Mouse (Mus musculus): ENCODE measurements around the gene Gm9970. TPM values are rescaled to one million over a fixed set of nuclear protein-coding genes. Genes with fewer than 3 reads are reported as not detected.
A peak's percentile ranks its signal among the peaks of the same experiment; 100 is the strongest.

The Gm9970 gene
- total RNA-seq (2021), result under 1 TPM in 1 of 2 experiments, not detected in 1; 0.97 TPM
- long read RNA-seq, experiment 1, result 0 reads
- long read RNA-seq, experiment 2, result 0 reads

DNA sequence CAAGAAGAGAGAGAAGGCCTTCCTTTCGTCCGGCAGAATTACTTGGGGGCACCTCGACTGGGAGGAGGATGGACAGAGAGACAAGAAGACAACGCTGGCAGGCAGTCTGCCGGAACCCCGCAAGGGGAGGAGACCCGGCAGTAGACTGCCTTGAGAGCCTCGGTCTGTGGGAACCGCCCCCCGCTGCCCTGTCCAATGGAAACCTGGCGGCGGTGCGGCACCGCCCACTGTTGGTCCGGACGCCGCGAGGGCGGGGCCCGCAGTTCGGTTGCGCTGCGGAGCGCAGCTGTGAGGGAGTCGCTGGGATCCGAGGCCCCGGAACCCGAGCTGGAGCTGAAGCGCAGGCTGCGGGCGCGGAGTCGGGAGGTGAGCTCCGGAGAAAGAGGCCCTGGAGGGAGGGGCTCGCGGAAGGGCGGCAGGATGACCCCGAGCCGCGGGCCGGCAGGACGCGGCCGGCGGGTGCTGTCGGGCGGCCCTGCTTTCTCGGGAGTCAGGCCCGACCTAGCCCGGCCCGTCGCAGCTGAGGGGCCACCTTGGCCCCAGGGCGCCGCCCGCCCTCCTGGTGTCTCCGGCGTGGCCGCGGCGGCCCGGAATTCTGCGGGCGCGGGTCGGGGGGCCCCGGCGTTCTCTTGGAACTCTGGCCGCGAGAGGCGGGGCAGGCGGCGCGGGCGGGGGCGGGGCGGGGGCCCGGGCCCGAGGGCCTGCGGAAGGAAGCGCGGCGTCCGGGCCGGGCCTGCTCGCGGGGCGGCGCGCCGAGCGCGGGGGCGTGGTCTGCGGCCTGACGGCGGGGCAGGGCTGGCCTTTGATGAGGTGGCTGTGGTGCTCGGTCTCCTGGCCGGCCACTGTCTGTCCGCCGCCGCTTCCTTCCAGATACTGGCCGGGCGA lies at the start of gene Gm9970, which contains the start of gene Nrbp1:
Gene Gm9970, minus strand, starts transcription at position 596 of the 885 bp plus-strand sequence.
Gene Nrbp1, plus strand, starts transcription at position 228 of the 885 bp plus-strand sequence.
- DNase-seq, result peak; percentile 98

DNA sequence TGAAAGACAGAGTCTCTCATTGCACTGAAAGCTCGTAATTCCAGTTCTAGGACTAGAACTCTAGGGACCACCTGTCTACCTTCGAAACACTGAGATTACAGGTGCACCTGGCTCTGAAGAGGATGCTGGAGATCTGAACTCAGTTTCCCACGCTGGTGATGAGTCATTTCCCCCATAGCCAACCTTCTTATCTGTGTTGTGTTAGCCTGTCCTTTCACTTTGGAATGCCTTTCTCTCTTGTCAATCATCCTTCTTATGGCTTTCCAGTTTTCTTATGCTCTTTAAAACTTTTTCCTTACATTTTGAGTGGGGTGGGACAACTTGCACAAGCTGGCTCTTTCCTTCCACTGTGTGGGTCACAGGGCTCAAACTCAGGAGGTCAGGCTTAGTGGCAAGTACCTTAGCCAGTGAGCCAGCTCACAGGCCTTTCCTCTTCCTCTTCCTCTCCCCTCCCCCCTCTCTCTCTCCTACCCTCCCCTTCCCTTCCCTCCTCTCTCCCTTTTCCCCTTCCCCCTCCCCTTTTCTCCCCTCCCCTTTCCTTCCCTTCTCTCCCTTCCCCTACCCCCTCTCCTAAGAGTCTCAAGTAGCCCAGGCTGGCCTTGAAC lies 48.7 kb upstream of the Gm9970 start:
- no peak for DNase-seq

- DNase-seq, result no peak
Measured at GRCm38 (mm10) chr5:31288655-31289054, 47.6 kb upstream of the Gm9970 start.

DNA sequence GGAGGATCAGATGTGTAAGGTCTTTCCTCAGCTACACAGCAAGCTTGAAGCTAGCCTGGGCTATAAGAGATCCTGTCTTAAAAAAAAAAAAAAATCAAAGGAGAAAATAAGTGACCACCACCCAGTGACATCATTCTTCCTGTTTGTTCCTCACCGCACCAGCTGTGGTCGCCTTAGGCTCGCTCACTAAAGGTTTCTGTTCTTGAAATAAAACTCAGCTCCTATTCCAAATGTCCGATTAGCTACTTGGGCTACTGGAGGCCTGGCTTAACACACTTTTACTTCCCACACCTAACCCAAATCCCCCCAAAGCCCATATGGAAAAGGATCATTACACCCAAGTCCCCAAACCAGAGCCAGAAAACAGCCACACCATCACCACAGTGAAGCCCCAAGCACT lies 47.2 kb upstream of the Gm9970 start:
- DNase-seq, result no peak

GRCm38 (mm10) chr5:31279245-31279988 lies 38.4 kb upstream of the Gm9970 start:
- DNase-seq, result no peak

GRCm38 (mm10) chr5:31273018-31273417 lies 32.0 kb upstream of the Gm9970 start:
- no peak for DNase-seq

GRCm38 (mm10) chr5:31267686-31268085 lies 26.7 kb upstream of the Gm9970 start:
- DNase-seq, result no peak

- no peak for DNase-seq
Measured at GRCm38 (mm10) chr5:31266101-31266500, 25.1 kb upstream of the Gm9970 start.

GRCm38 (mm10) chr5:31257616-31258015 lies 16.6 kb upstream of the Gm9970 start:
- DNase-seq, result no peak

- no peak for DNase-seq
Measured at GRCm38 (mm10) chr5:31255971-31256370, 14.9 kb upstream of the Gm9970 start.

GRCm38 (mm10) chr5:31255381-31255780 lies 14.3 kb upstream of the Gm9970 start:
- DNase-seq, result no peak

DNA sequence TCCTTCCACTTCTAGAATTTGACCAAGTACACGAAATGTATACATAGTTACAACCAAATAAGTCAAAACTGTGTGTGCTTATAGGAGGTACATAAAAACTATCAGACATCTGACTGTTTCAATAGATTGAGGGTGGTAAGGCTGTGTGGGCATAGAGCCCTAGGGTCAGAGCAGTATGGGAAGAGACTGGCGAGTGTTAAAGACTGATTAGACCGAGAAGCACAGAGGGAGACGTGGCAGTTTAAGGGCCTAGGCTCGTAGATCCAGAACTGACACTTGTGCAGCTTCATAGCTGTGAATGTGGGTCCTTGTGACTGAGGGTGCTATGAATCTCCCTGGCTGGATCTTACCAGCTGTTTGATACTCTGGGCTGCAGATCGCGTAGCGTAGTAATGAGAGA lies 13.9 kb upstream of the Gm9970 start:
- DNase-seq, result no peak

DNA sequence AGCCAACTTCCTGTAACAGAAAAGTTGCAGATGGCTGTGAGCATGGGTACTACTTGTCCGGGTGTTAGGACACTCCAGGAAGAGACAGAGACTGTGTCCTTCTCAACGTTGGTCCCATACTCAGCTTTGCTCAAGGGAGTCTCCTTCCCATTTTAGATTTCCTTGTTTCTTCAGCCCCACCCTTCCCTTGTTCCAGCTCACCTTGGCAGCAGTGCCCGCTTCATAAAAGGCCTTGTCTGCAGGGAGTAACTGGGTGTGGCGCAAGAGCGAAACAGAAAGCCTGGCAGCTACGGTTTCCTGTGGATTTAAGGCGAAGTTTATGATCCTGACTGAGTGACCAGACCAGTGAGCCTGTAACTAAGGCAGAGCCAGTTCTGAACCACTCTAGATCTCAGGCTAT lies 13.4 kb upstream of the Gm9970 start:
- DNase-seq, result peak; percentile 68

- DNase-seq, result no peak
Measured at GRCm38 (mm10) chr5:31253806-31254205, 12.8 kb upstream of the Gm9970 start.

DNA sequence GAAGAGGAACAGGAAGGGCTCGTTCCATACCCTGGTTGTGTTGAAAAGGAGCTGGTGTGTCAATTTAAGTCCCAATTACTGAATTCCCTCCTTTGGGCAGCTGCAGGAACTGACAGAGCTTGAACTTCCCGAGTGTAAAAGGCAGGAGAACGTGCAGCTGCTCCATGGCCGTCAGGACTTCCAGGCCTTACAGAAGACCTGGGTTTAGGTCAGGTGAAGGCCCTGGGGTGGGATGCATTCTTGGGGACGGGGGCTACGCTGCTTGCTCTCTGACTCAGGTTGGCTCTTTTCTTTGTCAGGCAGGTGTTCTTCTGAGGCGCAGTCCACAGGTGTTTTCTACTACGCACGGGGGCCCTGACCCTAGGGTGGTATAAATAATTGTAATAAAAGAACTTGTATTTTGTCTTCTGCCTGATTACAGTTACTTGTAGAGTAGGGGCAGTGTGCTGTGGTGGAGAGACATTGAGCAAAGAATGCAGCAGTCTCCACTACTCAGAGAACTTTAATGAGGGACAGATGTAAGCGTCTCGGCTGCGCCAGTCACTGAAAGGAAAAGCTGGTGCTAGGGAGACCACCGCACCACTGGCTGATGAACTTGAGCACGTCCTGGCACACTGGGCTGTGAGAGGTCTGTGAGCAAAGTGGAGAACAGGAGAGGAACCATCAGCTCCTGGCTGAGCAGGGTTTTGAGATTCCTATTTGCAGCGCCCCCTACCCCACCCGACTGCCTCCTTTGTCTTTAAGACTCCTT lies 11.9 kb upstream of the Gm9970 start:
- no peak for DNase-seq

DNA sequence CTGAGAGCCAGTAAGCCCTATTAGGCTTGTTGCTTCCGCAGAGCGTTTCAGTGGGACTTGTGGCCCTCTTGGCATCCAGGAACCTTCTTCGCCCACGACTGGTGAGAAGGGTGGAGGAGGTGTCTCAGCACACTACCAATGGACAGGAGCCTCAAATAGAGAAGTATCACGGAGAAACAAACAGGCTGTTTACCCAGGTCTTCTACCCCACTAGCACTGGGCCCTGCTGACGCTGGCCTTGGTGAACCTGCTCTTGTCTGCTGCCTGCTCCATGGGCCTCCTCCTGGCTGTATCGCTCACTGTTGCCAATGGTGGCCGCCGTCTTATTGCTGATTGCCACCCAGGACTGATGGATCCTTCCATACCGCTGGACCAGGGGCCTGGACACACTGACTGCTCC lies 11.1 kb upstream of the Gm9970 start:
- no peak for DNase-seq

DNA sequence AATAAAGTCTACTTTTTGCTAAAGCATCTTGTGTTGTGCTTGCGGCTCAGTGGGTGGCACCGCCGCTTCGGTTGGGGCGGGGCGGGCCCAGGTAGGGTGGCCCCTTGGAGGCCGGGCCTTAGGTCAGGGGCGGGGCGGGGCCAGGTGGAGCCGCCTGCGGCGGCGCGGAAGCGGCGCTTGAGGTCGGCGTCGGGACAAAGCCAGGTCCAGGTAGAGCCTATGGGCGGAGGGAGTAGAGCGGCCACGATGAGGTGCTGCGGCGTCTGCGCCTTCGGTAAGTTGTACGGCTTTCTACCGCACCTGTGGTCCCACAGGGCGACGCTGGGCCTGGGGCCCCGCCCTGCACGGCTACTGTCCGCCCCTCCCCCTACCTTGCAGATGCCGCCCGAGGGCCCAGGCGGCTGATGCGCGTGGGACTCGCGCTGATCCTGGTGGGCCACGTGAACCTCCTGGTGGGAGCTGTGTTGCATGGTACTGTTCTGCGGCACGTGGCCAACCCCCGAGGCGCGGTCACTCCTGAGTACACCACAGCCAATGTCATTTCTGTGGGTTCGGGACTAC lies 10.6 kb upstream of the Gm9970 start, which contains the start of gene Krtcap3:
Gene Krtcap3, plus strand, starts transcription at position 151 of the 561 bp plus-strand sequence.
- DNase-seq, result no peak

DNA sequence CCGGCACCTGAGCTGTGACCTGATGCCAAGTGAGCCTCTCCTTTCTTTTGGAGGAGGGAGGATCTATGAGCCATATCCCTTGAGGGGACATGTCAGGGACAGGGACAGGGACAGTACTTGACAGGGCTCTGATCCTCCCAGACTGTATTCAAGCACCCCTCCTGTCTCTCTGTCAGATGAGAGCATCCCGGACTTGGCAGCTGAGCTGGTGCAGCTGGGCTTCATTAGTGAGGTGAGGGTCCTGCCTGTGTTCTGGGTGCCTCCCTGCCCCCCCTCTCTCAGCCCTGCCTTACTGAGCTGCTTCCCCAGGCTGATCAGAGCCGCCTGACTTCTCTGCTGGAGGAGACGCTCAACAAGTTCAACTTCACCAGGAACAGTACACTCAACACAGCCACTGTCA lies 9.7 kb upstream of the Gm9970 start:
- no peak for DNase-seq

GRCm38 (mm10) chr5:31242191-31242590 lies 1.2 kb upstream of the Gm9970 start:
- DNase-seq, result no peak

DNA sequence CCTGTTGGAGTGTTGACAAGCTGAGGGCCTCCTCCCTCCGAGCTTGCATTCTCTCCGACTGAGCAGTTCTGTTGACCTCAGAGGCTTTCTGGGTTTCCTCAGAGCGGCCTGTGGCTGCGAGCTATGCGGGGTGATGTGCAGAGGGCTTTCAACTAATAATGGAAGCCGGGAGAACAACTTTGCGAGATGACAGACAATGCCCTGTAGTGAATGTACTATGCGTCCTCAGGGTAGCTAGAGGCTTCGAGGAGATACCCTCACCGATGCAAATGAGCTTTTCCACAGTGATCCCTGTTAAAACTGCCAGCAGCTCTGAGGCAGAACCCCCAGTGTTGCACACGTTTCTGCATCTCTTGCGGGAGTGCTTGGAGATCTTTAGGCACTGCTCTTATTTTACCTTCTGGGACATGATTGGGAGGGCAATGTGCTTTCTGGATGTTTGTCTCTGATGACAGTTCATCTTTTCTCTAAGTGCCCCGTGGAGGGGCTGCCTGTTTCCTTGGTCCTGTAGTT lies 546 bp upstream of the Gm9970 start:
- no peak for DNase-seq

DNA sequence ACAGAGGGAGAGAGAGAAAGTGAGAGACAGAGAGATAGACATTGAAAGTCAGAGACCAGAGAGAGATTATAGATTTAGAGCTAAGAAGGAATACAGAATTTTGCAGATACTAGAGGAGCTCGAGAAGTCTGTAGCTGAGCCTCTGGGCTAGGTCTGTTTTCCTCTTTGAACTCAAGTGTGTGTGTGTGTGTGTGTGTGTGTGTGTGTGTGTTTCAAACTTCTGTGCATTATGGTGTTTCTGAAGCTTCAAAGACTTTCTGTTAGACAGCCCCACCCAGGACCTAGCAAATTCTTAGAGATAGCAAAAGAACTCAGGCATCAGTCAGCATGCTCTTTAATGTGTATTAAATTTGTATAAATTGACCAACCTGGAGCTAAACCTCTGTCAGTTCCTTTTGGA lies 14.4 kb downstream of the Gm9970 start:
- no peak for DNase-seq
